Mouse (Mus musculus) heart, adult 2 months (tissue): ENCODE results near the gene Farsb.

Source experiments
- CTCF ChIP-seq: fragments of 200-600 bp; IDR thresholded peaks from 2 replicates; pipeline ENCODE4 v1.8.1; 2022; ENCODE audit warnings: antibody characterized with exemption, mild to moderate bottlenecking, moderate library complexity
- POLR2A ChIP-seq: fragments of 200-500 bp; IDR thresholded peaks from 2 replicates; pipeline ENCODE4 v1.6.1; 2011; ENCODE audit warnings: mild to moderate bottlenecking, low read depth, low read length, control low read depth; ENCODE audit not compliant: insufficient read depth

DNA sequence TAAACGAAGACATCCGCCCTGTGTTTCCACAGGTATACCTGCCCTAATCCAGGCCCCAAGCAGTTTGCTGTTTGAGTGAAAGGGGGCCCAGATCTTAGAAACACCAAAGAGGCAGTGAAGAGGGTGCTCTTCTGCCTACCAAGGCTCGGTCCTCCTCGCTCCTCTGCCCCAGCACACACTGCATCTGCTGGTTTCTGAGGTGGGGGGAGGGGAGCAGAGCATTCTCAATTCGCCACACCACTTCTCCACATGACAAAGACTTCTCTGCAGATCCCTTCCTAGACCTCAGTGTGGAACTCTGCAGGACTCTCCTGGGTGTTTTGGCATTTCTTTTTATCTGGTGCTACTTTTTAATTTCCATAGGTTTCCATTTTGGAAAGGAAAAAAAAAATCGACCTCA is 93.0 kb downstream of the Farsb start:
- TF ChIP-seq POLR2A = no peak
- no peak for TF ChIP-seq CTCF
